Mouse (Mus musculus) splenic B cell, adult 2 months (primary cell): ENCODE measurements at regions not wholly inside any gene's neighbourhood (a gene's known extent, or its start where the extent isn't known, plus 50 kb on each side); places are given as distances from the start of the nearest gene placed in this dataset.

Source experiments
- DNase-seq: peaks from one replicate; pipeline ENCODE4 v3.0.0-alpha.2; 2011; ENCODE audit warnings: low read depth, low spot score
- H3K27me3 ChIP-seq: 2 replicates; pipeline ENCODE4 v1.6.1; 2012; ENCODE audit warnings: mild to moderate bottlenecking, low read length, moderate library complexity, mixed read lengths; ENCODE audit not compliant: control insufficient read depth, poor library complexity, insufficient read depth, severe bottlenecking
- H3K36me3 ChIP-seq: 2 replicates; pipeline ENCODE4 v1.6.1; 2012; ENCODE audit warnings: mild to moderate bottlenecking, low read length, moderate library complexity, mixed read lengths; ENCODE audit not compliant: control insufficient read depth, poor library complexity, insufficient read depth, severe bottlenecking

GRCm38 (mm10) chr16:30788321-30788781 is 188.8 kb downstream of the Fam43a start:
- DNase-seq: no peak
- Histone ChIP-seq H3K27me3 (no peaks in the 10 kb centered on the region), H3K36me3 (no peaks in the 10 kb centered on the region)

GRCm38 (mm10) chr16:30788944-30789781 is 189.6 kb downstream of the Fam43a start:
- Histone ChIP-seq H3K36me3 (no peaks in the 10 kb centered on the region), H3K27me3 (no peaks in the 10 kb centered on the region)
- DNase-seq: no peak

GRCm38 (mm10) chr16:30790036-30790435 is 190.5 kb downstream of the Fam43a start:
- no peaks in the 10 kb centered on the region for H3K27me3 ChIP-seq
- H3K36me3 ChIP-seq: no peaks in the 10 kb centered on the region
- DNase-seq: no peak

- Histone ChIP-seq H3K36me3 (no peaks in the 10 kb centered on the region), H3K27me3 (no peaks in the 10 kb centered on the region)
- no peak for DNase-seq
Observed at GRCm38 (mm10) chr16:30790551-30791001, 191.1 kb downstream of the Fam43a start.

- no peak for DNase-seq
- H3K27me3 ChIP-seq: no peaks in the 10 kb centered on the region
Observed at GRCm38 (mm10) chr16:30791048-30791855, 191.7 kb downstream of the Fam43a start.

GRCm38 (mm10) chr16:30792738-30793377 is 193.3 kb downstream of the Fam43a start:
- no peaks in the 10 kb centered on the region for H3K27me3 ChIP-seq
- DNase-seq: no peak
- H3K36me3 ChIP-seq: no peaks in the 10 kb centered on the region

More at GRCm38 (mm10) chr16:30791048-30791855, 191.7 kb downstream of the Fam43a start:
- H3K36me3 ChIP-seq: no peaks in the 10 kb centered on the region

GRCm38 (mm10) chr16:30793378-30793753 is 193.8 kb downstream of the Fam43a start:
- no peaks in the 10 kb centered on the region for H3K36me3 ChIP-seq
- no peak for DNase-seq
- no peaks in the 10 kb centered on the region for H3K27me3 ChIP-seq

- Histone ChIP-seq H3K36me3 (no peaks in the 10 kb centered on the region), H3K27me3 (no peaks in the 10 kb centered on the region)
- DNase-seq: no peak
Observed at GRCm38 (mm10) chr16:30793856-30794255, 194.3 kb downstream of the Fam43a start.

GRCm38 (mm10) chr16:30795501-30795904 is 196.0 kb downstream of the Fam43a start:
- H3K36me3 ChIP-seq: no peaks in the 10 kb centered on the region
- no peak for DNase-seq
- H3K27me3 ChIP-seq: no peaks in the 10 kb centered on the region

GRCm38 (mm10) chr16:30796103-30796502 is 196.6 kb downstream of the Fam43a start:
- no peaks in the 10 kb centered on the region for H3K36me3 ChIP-seq
- no peak for DNase-seq
- no peaks in the 10 kb centered on the region for H3K27me3 ChIP-seq

- DNase-seq: no peak
- Histone ChIP-seq H3K27me3 (no peaks in the 10 kb centered on the region), H3K36me3 (no peaks in the 10 kb centered on the region)
Observed at GRCm38 (mm10) chr16:30797006-30797405, 197.5 kb downstream of the Fam43a start.

- Histone ChIP-seq H3K36me3 (no peaks in the 10 kb centered on the region), H3K27me3 (no peaks in the 10 kb centered on the region)
- no peak for DNase-seq
Observed at GRCm38 (mm10) chr16:30797973-30798471, 198.5 kb downstream of the Fam43a start.

GRCm38 (mm10) chr16:30798536-30798935 is 199.0 kb downstream of the Fam43a start:
- H3K27me3 ChIP-seq: no peaks in the 10 kb centered on the region
- no peak for DNase-seq
- H3K36me3 ChIP-seq: no peaks in the 10 kb centered on the region

GRCm38 (mm10) chr16:30799699-30800483 is 200.4 kb downstream of the Fam43a start:
- Histone ChIP-seq H3K36me3 (no peaks in the 10 kb centered on the region), H3K27me3 (no peaks in the 10 kb centered on the region)
- no peak for DNase-seq
